Mouse (Mus musculus) heart, postnatal 0 days (tissue): Measurements from ENCODE around the gene Myh7b.

Source experiments
- CTCF ChIP-seq: IDR thresholded peaks from 2 replicates; pipeline ENCODE4 v1.5.1; 2016; ENCODE audit warnings: antibody characterized with exemption, control low read depth, low read depth
- EP300 ChIP-seq: IDR thresholded peaks from 2 replicates; pipeline ENCODE4 v1.6.1; 2016; ENCODE audit warnings: antibody characterized with exemption, low read depth

- no peak for TF ChIP-seq CTCF
- no peak for TF ChIP-seq EP300
Measured at GRCm38 (mm10) chr2:155585486-155585885, 25.5 kb upstream of the Myh7b start.
